Mouse (Mus musculus): ENCODE data around the gene Dnal4. TPM values are rescaled to one million over a fixed set of nuclear protein-coding genes. Genes with fewer than 3 reads are reported as not detected.
A peak's percentile ranks its signal among the peaks of the same experiment; 100 is the strongest.

Gene Dnal4
- polyA plus RNA-seq, 1 experiment from 2014 or later = 43.0 TPM

- no peak overlapping the region for H3K4me2 ChIP-seq (ENCODE audit: low read depth, low read length)
- no peaks in the 10 kb centered on the region for H3K9me3 ChIP-seq (ENCODE audit: control insufficient read depth, low read length)
- H3K4me1 ChIP-seq (ENCODE audit: control insufficient read depth, insufficient read depth, low read length) = peaks cover 4% of the 10 kb centered on the region; the same call in 1 of the 2 replicates
- H3K27ac ChIP-seq (ENCODE audit: low read length) = no peak overlapping the region
- ATAC-seq = no peak
- no peak overlapping the region for H3K9ac ChIP-seq (ENCODE audit: low read depth, low read length)
- 78% methylated on average over 4 of the region's 4 CpGs for WGBS
- H3K27me3 ChIP-seq (replicated peaks; ENCODE audit: control insufficient read depth, insufficient read depth, low read length) = no peaks in the 10 kb centered on the region
- H3K4me3 ChIP-seq (ENCODE audit: low read length) = no peak overlapping the region
- peaks cover 14% of the 10 kb centered on the region; the same call in 1 of the 2 replicates for H3K36me3 ChIP-seq (ENCODE audit: control insufficient read depth, insufficient read depth, low read length)
Measured at GRCm38 (mm10) chr15:79733640-79734039, 44.0 kb downstream of the Dnal4 start.

DNA sequence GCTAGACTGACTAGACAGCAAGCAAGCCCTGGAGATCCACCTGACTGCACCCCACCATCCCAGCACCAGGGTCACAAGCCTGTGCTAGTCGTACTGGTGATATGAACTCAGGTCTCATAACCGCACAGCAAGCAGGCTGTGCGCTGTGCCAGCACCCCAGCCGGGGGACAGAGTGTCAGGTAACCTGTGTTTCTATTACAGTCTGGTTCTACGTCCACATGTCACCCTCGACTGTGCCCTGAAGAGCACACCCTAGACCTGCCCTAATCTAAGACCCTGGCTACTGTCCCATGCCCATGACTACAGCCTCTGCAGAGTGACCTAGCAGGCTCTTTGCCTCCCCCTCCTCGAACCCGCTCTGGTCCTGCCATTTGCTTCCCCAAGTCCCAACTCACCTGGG is 44.5 kb downstream of the Dnal4 start:
- Histone ChIP-seq H3K4me2 (ENCODE audit: low read depth, low read length) (no peak overlapping the region), H3K27ac (ENCODE audit: low read length) (no peak overlapping the region), H3K9ac (ENCODE audit: low read depth, low read length) (no peak overlapping the region), H3K9me3 (ENCODE audit: control insufficient read depth, low read length) (no peaks in the 10 kb centered on the region), H3K36me3 (ENCODE audit: control insufficient read depth, insufficient read depth, low read length) (peaks cover 14% of the 10 kb centered on the region; the same call in 1 of the 2 replicates), H3K27me3 (replicated peaks; ENCODE audit: control insufficient read depth, insufficient read depth, low read length) (no peaks in the 10 kb centered on the region), H3K4me1 (ENCODE audit: control insufficient read depth, insufficient read depth, low read length) (peaks cover 4% of the 10 kb centered on the region; the same call in 1 of the 2 replicates), H3K4me3 (ENCODE audit: low read length) (no peak overlapping the region)
- no peak for ATAC-seq
- WGBS = 96% methylated on average over 8 of the region's 8 CpGs

- Histone ChIP-seq H3K27me3 (replicated peaks; ENCODE audit: control insufficient read depth, insufficient read depth, low read length) (no peaks in the 10 kb centered on the region), H3K9ac (ENCODE audit: low read depth, low read length) (no peak overlapping the region), H3K4me3 (ENCODE audit: low read length) (no peak overlapping the region), H3K27ac (ENCODE audit: low read length) (no peak overlapping the region), H3K4me1 (ENCODE audit: control insufficient read depth, insufficient read depth, low read length) (peaks cover 4% of the 10 kb centered on the region; the same call in 1 of the 2 replicates), H3K4me2 (ENCODE audit: low read depth, low read length) (no peak overlapping the region), H3K36me3 (ENCODE audit: control insufficient read depth, insufficient read depth, low read length) (peaks cover 18% of the 10 kb centered on the region; the same call in 1 of the 2 replicates), H3K9me3 (ENCODE audit: control insufficient read depth, low read length) (no peaks in the 10 kb centered on the region)
- 92% methylated on average over 7 of the region's 7 CpGs for WGBS
- no peak for ATAC-seq
Measured at GRCm38 (mm10) chr15:79731554-79731953, 46.1 kb downstream of the Dnal4 start.

DNA sequence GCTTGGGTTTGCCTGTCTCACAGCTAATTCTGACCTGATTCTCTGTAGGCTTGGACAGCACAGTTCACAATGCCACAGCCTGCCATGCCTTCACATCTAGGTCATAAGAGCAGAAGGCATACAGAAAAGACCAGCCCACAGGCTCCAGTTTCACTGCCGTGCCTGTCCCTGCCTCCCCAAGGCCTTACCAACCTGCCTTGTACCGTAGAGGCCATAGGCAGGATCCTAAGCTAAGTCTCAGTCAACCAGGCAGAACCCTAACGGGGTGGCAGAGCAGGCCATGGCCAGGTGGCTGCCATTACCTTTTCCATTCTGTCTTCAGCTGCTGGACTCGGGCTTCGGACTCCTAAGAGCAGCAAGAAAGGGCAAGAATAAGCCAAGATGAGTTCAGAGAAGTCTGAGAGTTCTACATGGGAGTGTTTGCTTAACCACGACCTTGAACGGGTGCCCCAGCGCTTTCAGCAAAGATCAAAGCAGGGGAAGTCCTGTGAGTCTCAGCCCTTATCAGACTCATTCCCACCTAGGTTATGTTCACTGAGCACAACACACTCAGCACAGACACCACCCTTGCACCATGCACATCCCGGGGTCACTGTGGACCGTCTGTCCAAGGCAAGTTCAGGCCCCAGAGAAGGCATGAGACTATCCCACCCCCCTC is 48.8 kb downstream of the Dnal4 start:
- no peak overlapping the region for H3K27ac ChIP-seq (ENCODE audit: low read length)
- peak; percentile 56; the same call in 1 of the 2 replicates for ATAC-seq
- H3K27me3 ChIP-seq (replicated peaks; ENCODE audit: control insufficient read depth, insufficient read depth, low read length) = no peaks in the 10 kb centered on the region
- peaks cover 24% of the 10 kb centered on the region for H3K36me3 ChIP-seq (ENCODE audit: control insufficient read depth, insufficient read depth, low read length)
- peaks cover 4% of the 10 kb centered on the region; the same call in 1 of the 2 replicates for H3K4me1 ChIP-seq (ENCODE audit: control insufficient read depth, insufficient read depth, low read length)
- no peaks in the 10 kb centered on the region for H3K9me3 ChIP-seq (ENCODE audit: control insufficient read depth, low read length)
- no peak overlapping the region for H3K4me3 ChIP-seq (ENCODE audit: low read length)
- no peak overlapping the region for H3K9ac ChIP-seq (ENCODE audit: low read depth, low read length)
- H3K4me2 ChIP-seq (ENCODE audit: low read depth, low read length) = no peak overlapping the region
- WGBS = 61% methylated on average over 10 of the region's 10 CpGs

DNA sequence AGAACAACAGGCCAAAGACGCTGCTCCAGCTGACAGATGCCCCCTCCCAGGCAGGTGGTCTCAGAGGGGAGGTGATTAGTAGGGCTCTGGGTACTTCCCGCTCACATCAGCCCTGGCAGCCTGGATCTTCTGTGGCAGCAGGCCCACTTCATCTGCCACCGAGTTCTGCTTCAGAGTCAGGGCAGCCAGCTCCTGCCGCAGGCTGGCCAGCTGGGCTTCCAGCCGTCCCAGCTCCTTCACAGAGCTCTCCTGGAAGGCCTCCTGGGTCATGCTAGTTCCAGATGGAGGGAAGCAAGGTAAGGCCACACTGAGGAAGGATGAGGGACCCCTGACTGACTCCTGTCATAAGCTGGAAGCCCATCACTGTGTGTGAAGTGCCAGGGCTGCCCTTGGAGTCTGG is 49.3 kb downstream of the Dnal4 start:
- Histone ChIP-seq H3K27me3 (replicated peaks; ENCODE audit: control insufficient read depth, insufficient read depth, low read length) (no peaks in the 10 kb centered on the region), H3K4me2 (ENCODE audit: low read depth, low read length) (no peak overlapping the region), H3K9me3 (ENCODE audit: control insufficient read depth, low read length) (no peaks in the 10 kb centered on the region), H3K4me3 (ENCODE audit: low read length) (no peak overlapping the region), H3K36me3 (ENCODE audit: control insufficient read depth, insufficient read depth, low read length) (peaks cover 20% of the 10 kb centered on the region), H3K4me1 (ENCODE audit: control insufficient read depth, insufficient read depth, low read length) (peaks cover 4% of the 10 kb centered on the region; the same call in 1 of the 2 replicates), H3K9ac (ENCODE audit: low read depth, low read length) (no peak overlapping the region), H3K27ac (ENCODE audit: low read length) (no peak overlapping the region)
- 80% methylated on average over 5 of the region's 5 CpGs for WGBS
- no peak for ATAC-seq

DNA sequence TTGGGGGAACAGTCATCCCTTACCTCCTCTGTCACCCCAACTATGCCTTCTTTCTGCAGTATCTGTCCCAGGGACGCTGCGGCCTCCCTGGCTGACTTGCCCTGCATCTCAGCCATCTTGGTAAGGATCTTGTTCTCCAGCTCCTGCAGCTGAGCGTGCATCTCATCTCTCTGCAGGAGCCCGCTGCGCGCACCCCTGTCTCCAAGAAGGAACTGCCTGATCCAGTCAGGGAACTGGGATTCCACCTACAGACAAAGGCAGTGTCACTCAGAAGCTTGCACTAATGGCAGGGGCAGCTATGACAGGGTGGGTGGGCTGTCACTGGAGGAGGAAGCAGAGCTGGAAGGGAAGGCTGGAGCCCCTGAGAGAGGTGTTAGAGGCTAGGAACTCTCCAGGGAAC is 49.8 kb downstream of the Dnal4 start:
- ATAC-seq = no peak
- Histone ChIP-seq H3K9me3 (ENCODE audit: control insufficient read depth, low read length) (no peaks in the 10 kb centered on the region), H3K4me3 (ENCODE audit: low read length) (no peak overlapping the region), H3K36me3 (ENCODE audit: control insufficient read depth, insufficient read depth, low read length) (peaks cover 17% of the 10 kb centered on the region), H3K4me1 (ENCODE audit: control insufficient read depth, insufficient read depth, low read length) (peaks cover 4% of the 10 kb centered on the region; the same call in 1 of the 2 replicates), H3K9ac (ENCODE audit: low read depth, low read length) (no peak overlapping the region), H3K4me2 (ENCODE audit: low read depth, low read length) (no peak overlapping the region), H3K27me3 (replicated peaks; ENCODE audit: control insufficient read depth, insufficient read depth, low read length) (no peaks in the 10 kb centered on the region), H3K27ac (ENCODE audit: low read length) (no peak overlapping the region)
- 91% methylated on average over 6 of the region's 6 CpGs for WGBS

GRCm38 (mm10) chr15:79725190-79725789 is 52.4 kb downstream of the Dnal4 start:
- H3K4me2 ChIP-seq (ENCODE audit: low read depth, low read length) = no peak overlapping the region
- peaks cover 4% of the 10 kb centered on the region; the same call in 1 of the 2 replicates for H3K4me1 ChIP-seq (ENCODE audit: control insufficient read depth, insufficient read depth, low read length)
- H3K27ac ChIP-seq (ENCODE audit: low read length) = no peak overlapping the region
- no peaks in the 10 kb centered on the region for H3K9me3 ChIP-seq (ENCODE audit: control insufficient read depth, low read length)
- H3K9ac ChIP-seq (ENCODE audit: low read depth, low read length) = no peak overlapping the region
- peaks cover 17% of the 10 kb centered on the region for H3K36me3 ChIP-seq (ENCODE audit: control insufficient read depth, insufficient read depth, low read length)
- no peaks in the 10 kb centered on the region for H3K27me3 ChIP-seq (replicated peaks; ENCODE audit: control insufficient read depth, insufficient read depth, low read length)
- ATAC-seq = no peak
- whole genome bisulfite sequencing = 85% methylated on average over 11 of the region's 11 CpGs
- H3K4me3 ChIP-seq (ENCODE audit: low read length) = no peak overlapping the region

- no peak overlapping the region for H3K27ac ChIP-seq (ENCODE audit: low read length)
- WGBS = 31% methylated on average over 1 of the region's 1 CpGs
- H3K4me2 ChIP-seq (ENCODE audit: low read depth, low read length) = no peak overlapping the region
- H3K36me3 ChIP-seq (ENCODE audit: control insufficient read depth, insufficient read depth, low read length) = peaks cover 17% of the 10 kb centered on the region
- no peaks in the 10 kb centered on the region for H3K27me3 ChIP-seq (replicated peaks; ENCODE audit: control insufficient read depth, insufficient read depth, low read length)
- no peaks in the 10 kb centered on the region for H3K4me1 ChIP-seq (ENCODE audit: control insufficient read depth, insufficient read depth, low read length)
- H3K4me3 ChIP-seq (ENCODE audit: low read length) = no peak overlapping the region
- H3K9me3 ChIP-seq (ENCODE audit: control insufficient read depth, low read length) = no peaks in the 10 kb centered on the region
- no peak overlapping the region for H3K9ac ChIP-seq (ENCODE audit: low read depth, low read length)
- ATAC-seq = no peak
Measured at GRCm38 (mm10) chr15:79723439-79723838, 54.2 kb downstream of the Dnal4 start.

DNA sequence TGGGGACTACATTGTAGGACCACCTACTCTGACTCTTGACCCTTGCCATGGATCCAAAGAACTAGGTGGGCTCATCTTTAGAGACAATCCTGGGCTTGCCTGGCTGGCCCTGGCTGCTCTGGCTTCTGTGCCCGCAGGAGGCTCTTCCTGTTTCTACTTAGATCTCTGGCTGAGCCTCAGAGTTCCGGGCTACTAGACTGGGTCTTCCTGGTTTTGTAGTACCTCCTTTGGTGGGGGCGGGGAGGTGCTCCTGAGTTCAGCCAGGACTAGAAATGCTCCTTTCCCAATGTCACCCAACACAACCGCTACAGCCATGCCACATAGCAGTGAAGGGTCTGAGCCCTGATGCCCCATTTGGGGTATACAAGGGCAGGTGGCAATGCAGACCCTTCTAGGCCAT is 56.9 kb downstream of the Dnal4 start:
- 91% methylated on average over 4 of the region's 4 CpGs for WGBS
- H3K4me3 ChIP-seq (ENCODE audit: low read length) = no peak overlapping the region

More for the DNA sequence above, 56.9 kb downstream of the Dnal4 start:
- Histone ChIP-seq H3K27me3 (replicated peaks; ENCODE audit: control insufficient read depth, insufficient read depth, low read length) (no peaks in the 10 kb centered on the region), H3K9me3 (ENCODE audit: control insufficient read depth, low read length) (no peaks in the 10 kb centered on the region), H3K4me2 (ENCODE audit: low read depth, low read length) (no peak overlapping the region), H3K27ac (ENCODE audit: low read length) (no peak overlapping the region), H3K36me3 (ENCODE audit: control insufficient read depth, insufficient read depth, low read length) (peaks cover 15% of the 10 kb centered on the region), H3K9ac (ENCODE audit: low read depth, low read length) (no peak overlapping the region), H3K4me1 (ENCODE audit: control insufficient read depth, insufficient read depth, low read length) (no peaks in the 10 kb centered on the region)
- no peak for ATAC-seq
